Mouse (Mus musculus) liver, embryonic 14.5 days (tissue): ENCODE measurements around the gene Syne4.

Source experiments
- CTCF ChIP-seq: IDR thresholded peaks from 2 replicates; pipeline ENCODE4 v1.5.1; 2016; ENCODE audit warnings: antibody characterized with exemption, low read depth, control low read depth
- EP300 ChIP-seq: IDR thresholded peaks from 2 replicates; pipeline ENCODE4 v1.6.1; 2016; ENCODE audit warnings: antibody characterized with exemption, low read depth

DNA sequence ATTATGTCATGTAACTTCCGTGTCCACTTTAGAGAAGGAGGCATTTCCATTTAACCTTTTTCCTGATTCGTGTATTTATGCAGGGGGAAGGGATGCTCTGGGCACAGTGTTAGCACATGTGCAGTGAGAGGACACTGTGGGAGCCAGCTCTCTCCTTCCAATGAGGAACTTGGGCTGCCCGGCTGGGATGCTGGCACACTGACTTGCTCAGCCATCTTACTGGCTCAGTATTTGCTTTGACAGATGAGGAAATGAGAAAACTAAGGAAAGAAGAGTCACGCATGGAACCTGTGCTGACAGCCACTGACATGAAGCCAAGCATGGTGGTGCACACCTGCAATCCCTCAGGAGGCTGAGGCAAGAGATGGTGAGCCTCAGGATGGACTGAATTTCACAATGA is 45.0 kb upstream of the Syne4 start:
- TF ChIP-seq EP300 (no peak), CTCF (no peak)
